Mouse (Mus musculus): ENCODE measurements around the gene Tbc1d17. TPM values are rescaled to one million over a fixed set of nuclear protein-coding genes. Genes with fewer than 3 reads are reported as not detected.

Tbc1d17 gene
- polyA plus RNA-seq, 1 experiment: 33.8 TPM

- no peaks in the 10 kb centered on the region for H3K4me1 ChIP-seq (ENCODE audit: control insufficient read depth, insufficient read depth, low read length)
- no peak; the same call in 1 of the 2 replicates for TF ChIP-seq POLR2A (IDR thresholded peaks at IDR 0.05; ENCODE audit: low read depth, low read length)
- TF ChIP-seq CTCF (IDR thresholded peaks at IDR 0.05; ENCODE audit: borderline replicate concordance, insufficient read depth, low read length): no peak
- peak overlapping the region; percentile 65; the same call in 1 of the 2 replicates for H3K4me3 ChIP-seq (ENCODE audit: insufficient read depth, low read length)
- H3K27ac ChIP-seq (ENCODE audit: insufficient read depth, low read length): no peak overlapping the region
Observed at GRCm38 (mm10) chr7:44813985-44814384, 34.9 kb downstream of the Tbc1d17 start.

GRCm38 (mm10) chr7:44812651-44813325, 36.1 kb downstream of the Tbc1d17 start:
- TF ChIP-seq POLR2A (IDR thresholded peaks at IDR 0.05; ENCODE audit: low read depth, low read length) (no peak), CTCF (IDR thresholded peaks at IDR 0.05; ENCODE audit: borderline replicate concordance, insufficient read depth, low read length) (no peak)
- Histone ChIP-seq H3K4me1 (ENCODE audit: control insufficient read depth, insufficient read depth, low read length) (no peaks in the 10 kb centered on the region), H3K4me3 (ENCODE audit: insufficient read depth, low read length) (no peak overlapping the region), H3K27ac (ENCODE audit: insufficient read depth, low read length) (no peak overlapping the region)

- TF ChIP-seq CTCF (IDR thresholded peaks at IDR 0.05; ENCODE audit: borderline replicate concordance, insufficient read depth, low read length): no peak
- peak; percentile 28; the same call in 1 of the 2 replicates for TF ChIP-seq POLR2A (IDR thresholded peaks at IDR 0.05; ENCODE audit: low read depth, low read length)
- Histone ChIP-seq H3K4me3 (ENCODE audit: insufficient read depth, low read length) (no peak overlapping the region), H3K4me1 (ENCODE audit: control insufficient read depth, insufficient read depth, low read length) (no peaks in the 10 kb centered on the region), H3K27ac (ENCODE audit: insufficient read depth, low read length) (no peak overlapping the region)
Observed at GRCm38 (mm10) chr7:44810819-44811557, 37.9 kb downstream of the Tbc1d17 start.

GRCm38 (mm10) chr7:44810365-44810764, 38.5 kb downstream of the Tbc1d17 start:
- no peak overlapping the region for H3K4me3 ChIP-seq (ENCODE audit: insufficient read depth, low read length)
- no peak overlapping the region for H3K27ac ChIP-seq (ENCODE audit: insufficient read depth, low read length)
- no peak for TF ChIP-seq CTCF (IDR thresholded peaks at IDR 0.05; ENCODE audit: borderline replicate concordance, insufficient read depth, low read length)
- no peak for TF ChIP-seq POLR2A (IDR thresholded peaks at IDR 0.05; ENCODE audit: low read depth, low read length)
- no peaks in the 10 kb centered on the region for H3K4me1 ChIP-seq (ENCODE audit: control insufficient read depth, insufficient read depth, low read length)

- Histone ChIP-seq H3K4me1 (ENCODE audit: control insufficient read depth, insufficient read depth, low read length) (no peaks in the 10 kb centered on the region), H3K4me3 (ENCODE audit: insufficient read depth, low read length) (no peak overlapping the region), H3K27ac (ENCODE audit: insufficient read depth, low read length) (no peak overlapping the region)
- no peak for TF ChIP-seq CTCF (IDR thresholded peaks at IDR 0.05; ENCODE audit: borderline replicate concordance, insufficient read depth, low read length)
- peak; percentile 50; the same call in 1 of the 2 replicates for TF ChIP-seq POLR2A (IDR thresholded peaks at IDR 0.05; ENCODE audit: low read depth, low read length)
Observed at GRCm38 (mm10) chr7:44809466-44809865, 39.4 kb downstream of the Tbc1d17 start.

- TF ChIP-seq POLR2A (IDR thresholded peaks at IDR 0.05; ENCODE audit: low read depth, low read length): 0 out of 2 replicates have a peak, but pooled peaks have one; percentile 29
- TF ChIP-seq CTCF (IDR thresholded peaks at IDR 0.05; ENCODE audit: borderline replicate concordance, insufficient read depth, low read length): no peak
- Histone ChIP-seq H3K4me3 (ENCODE audit: insufficient read depth, low read length) (no peak overlapping the region), H3K4me1 (ENCODE audit: control insufficient read depth, insufficient read depth, low read length) (no peaks in the 10 kb centered on the region), H3K27ac (ENCODE audit: insufficient read depth, low read length) (no peak overlapping the region)
Observed at GRCm38 (mm10) chr7:44808927-44809326, 40.0 kb downstream of the Tbc1d17 start.

- Histone ChIP-seq H3K4me3 (ENCODE audit: insufficient read depth, low read length) (no peak overlapping the region), H3K4me1 (ENCODE audit: control insufficient read depth, insufficient read depth, low read length) (no peaks in the 10 kb centered on the region), H3K27ac (ENCODE audit: insufficient read depth, low read length) (no peak overlapping the region)
- TF ChIP-seq POLR2A (IDR thresholded peaks at IDR 0.05; ENCODE audit: low read depth, low read length) (no peak), CTCF (IDR thresholded peaks at IDR 0.05; ENCODE audit: borderline replicate concordance, insufficient read depth, low read length) (no peak)
Observed at GRCm38 (mm10) chr7:44792781-44793180, 56.1 kb downstream of the Tbc1d17 start.

GRCm38 (mm10) chr7:44790066-44790465, 58.8 kb downstream of the Tbc1d17 start:
- H3K4me1 ChIP-seq (ENCODE audit: control insufficient read depth, insufficient read depth, low read length): no peaks in the 10 kb centered on the region
- H3K27ac ChIP-seq (ENCODE audit: insufficient read depth, low read length): no peak overlapping the region
- no peak overlapping the region for H3K4me3 ChIP-seq (ENCODE audit: insufficient read depth, low read length)
- TF ChIP-seq CTCF (IDR thresholded peaks at IDR 0.05; ENCODE audit: borderline replicate concordance, insufficient read depth, low read length) (no peak), POLR2A (IDR thresholded peaks at IDR 0.05; ENCODE audit: low read depth, low read length) (no peak)

GRCm38 (mm10) chr7:44789531-44789930, 59.3 kb downstream of the Tbc1d17 start:
- TF ChIP-seq CTCF (IDR thresholded peaks at IDR 0.05; ENCODE audit: borderline replicate concordance, insufficient read depth, low read length): no peak
- TF ChIP-seq POLR2A (IDR thresholded peaks at IDR 0.05; ENCODE audit: low read depth, low read length): no peak
- H3K4me3 ChIP-seq (ENCODE audit: insufficient read depth, low read length): no peak overlapping the region
- H3K27ac ChIP-seq (ENCODE audit: insufficient read depth, low read length): no peak overlapping the region
- H3K4me1 ChIP-seq (ENCODE audit: control insufficient read depth, insufficient read depth, low read length): no peaks in the 10 kb centered on the region

Other genes with a start within 250 kb of the Tbc1d17 start
- not detected in 2 replicates for gene Myh14, start 178.2 kb downstream of the Tbc1d17 start, polyA plus RNA-seq (2011; ENCODE audit: insufficient read length, low read depth, missing spikeins)
- gene Izumo2, start 140.3 kb downstream of the Tbc1d17 start, polyA plus RNA-seq (2011; ENCODE audit: insufficient read length, low read depth, missing spikeins): not detected in 2 replicates
- gene Vrk3, start 100.7 kb downstream of the Tbc1d17 start, polyA plus RNA-seq (2011; ENCODE audit: insufficient read length, low read depth, missing spikeins): 26.3 and 27.4 TPM in 2 replicates
- gene Zfp473, start 98.0 kb downstream of the Tbc1d17 start, polyA plus RNA-seq (2011; ENCODE audit: insufficient read length, low read depth, missing spikeins): 0.12 and 0.53 TPM in 2 replicates
- 41.1 and 41.2 TPM in 2 replicates for gene Nup62, start 33.0 kb downstream of the Tbc1d17 start, polyA plus RNA-seq (2011; ENCODE audit: insufficient read length, low read depth, missing spikeins)
- 2.1 and 2.3 TPM in 2 replicates for gene Il4i1, start 32.7 kb downstream of the Tbc1d17 start, polyA plus RNA-seq (2011; ENCODE audit: insufficient read length, low read depth, missing spikeins)
- gene Atf5, start 32.4 kb downstream of the Tbc1d17 start, polyA plus RNA-seq (2011; ENCODE audit: insufficient read length, low read depth, missing spikeins): 342 and 471 TPM in 2 replicates
- 80.0 and 84.2 TPM in 2 replicates for gene Akt1s1, start 88 bp downstream of the Tbc1d17 start, polyA plus RNA-seq (2011; ENCODE audit: insufficient read length, low read depth, missing spikeins)
- 24.7 and 30.6 TPM in 2 replicates for gene Pnkp, start 8.1 kb upstream of the Tbc1d17 start, polyA plus RNA-seq (2011; ENCODE audit: insufficient read length, low read depth, missing spikeins)
- gene Ptov1, start 20.7 kb upstream of the Tbc1d17 start, polyA plus RNA-seq (2011; ENCODE audit: insufficient read length, low read depth, missing spikeins): 144 and 160 TPM in 2 replicates
- 33.4 and 42.8 TPM in 2 replicates for gene Med25, start 43.6 kb upstream of the Tbc1d17 start, polyA plus RNA-seq (2011; ENCODE audit: insufficient read length, low read depth, missing spikeins)
- 11.1 and 11.5 TPM in 2 replicates for gene Fuz, start 47.0 kb upstream of the Tbc1d17 start, polyA plus RNA-seq (2011; ENCODE audit: insufficient read length, low read depth, missing spikeins)
- gene Ap2a1, start 80.4 kb upstream of the Tbc1d17 start, polyA plus RNA-seq (2011; ENCODE audit: insufficient read length, low read depth, missing spikeins): 129 and 132 TPM in 2 replicates
- not detected in 2 replicates for gene Tsks, start 94.1 kb upstream of the Tbc1d17 start, polyA plus RNA-seq (2011; ENCODE audit: insufficient read length, low read depth, missing spikeins)
- 68.9 and 82.5 TPM in 2 replicates for gene Cpt1c, start 125.8 kb upstream of the Tbc1d17 start, polyA plus RNA-seq (2011; ENCODE audit: insufficient read length, low read depth, missing spikeins)
- 403 and 439 TPM in 2 replicates for gene Prmt1, start 137.5 kb upstream of the Tbc1d17 start, polyA plus RNA-seq (2011; ENCODE audit: insufficient read length, low read depth, missing spikeins)
- 62.2 and 75.1 TPM in 2 replicates for gene Irf3, start 148.6 kb upstream of the Tbc1d17 start, polyA plus RNA-seq (2011; ENCODE audit: insufficient read length, low read depth, missing spikeins)
- 31.8 and 37.1 TPM in 2 replicates for gene Bcl2l12, start 149.6 kb upstream of the Tbc1d17 start, polyA plus RNA-seq (2011; ENCODE audit: insufficient read length, low read depth, missing spikeins)
- gene Scaf1, start 167.3 kb upstream of the Tbc1d17 start, polyA plus RNA-seq (2011; ENCODE audit: insufficient read length, low read depth, missing spikeins): 75.4 and 79.8 TPM in 2 replicates
- 83.0 and 116 TPM in 2 replicates for gene Rras, start 168.9 kb upstream of the Tbc1d17 start, polyA plus RNA-seq (2011; ENCODE audit: insufficient read length, low read depth, missing spikeins)
- 15.4 and 16.9 TPM in 2 replicates for gene Prr12, start 203.8 kb upstream of the Tbc1d17 start, polyA plus RNA-seq (2011; ENCODE audit: insufficient read length, low read depth, missing spikeins)
- 33.0 and 38.0 TPM in 2 replicates for gene Nosip, start 213.3 kb upstream of the Tbc1d17 start, polyA plus RNA-seq (2011; ENCODE audit: insufficient read length, low read depth, missing spikeins)
- gene Prrg2, start 213.6 kb upstream of the Tbc1d17 start, polyA plus RNA-seq (2011; ENCODE audit: insufficient read length, low read depth, missing spikeins): 15.1 and 17.5 TPM in 2 replicates
- 439 and 601 TPM in 2 replicates for gene Rcn3, start 243.1 kb upstream of the Tbc1d17 start, polyA plus RNA-seq (2011; ENCODE audit: insufficient read length, low read depth, missing spikeins)

Data from embryonic fibroblast, embryonic 13.5 days (primary cell).